Mouse (Mus musculus) gastrocnemius, postnatal 25 days (tissue): ENCODE data around the gene Thsd4. TPM values are rescaled to one million over a fixed set of nuclear protein-coding genes. Genes with fewer than 3 reads are reported as not detected.

ENCODE experiments used
- DNase-seq: peaks from one replicate; pipeline ENCODE4 v3.0.0; 2022
- long read RNA-seq, 2 experiments: library from polyadenylated mRNA; stranded (forward); transcript quantifications; one replicate each; pipeline ENCODE4 v2.0.0; 2021
- total RNA-seq, 2 experiments: library from RNA; stranded (reverse); gene quantifications; 1 replicate in 1 of 2; 2 replicates in 1 of 2; pipeline ENCODE4 v1.2.3; 2021

Gene Thsd4
- total RNA-seq: 1 to 10 TPM in 1 of 2 experiments, under 1 TPM in 1; 0.92 to 2.3 TPM
- long read RNA-seq, experiment 1, partial matches to known transcripts: 1 of 3 reads
- long read RNA-seq, experiment 1, other reads (novel, unspliced or antisense): 2 of 3 reads
- long read RNA-seq, experiment 2: 0 reads

DNA sequence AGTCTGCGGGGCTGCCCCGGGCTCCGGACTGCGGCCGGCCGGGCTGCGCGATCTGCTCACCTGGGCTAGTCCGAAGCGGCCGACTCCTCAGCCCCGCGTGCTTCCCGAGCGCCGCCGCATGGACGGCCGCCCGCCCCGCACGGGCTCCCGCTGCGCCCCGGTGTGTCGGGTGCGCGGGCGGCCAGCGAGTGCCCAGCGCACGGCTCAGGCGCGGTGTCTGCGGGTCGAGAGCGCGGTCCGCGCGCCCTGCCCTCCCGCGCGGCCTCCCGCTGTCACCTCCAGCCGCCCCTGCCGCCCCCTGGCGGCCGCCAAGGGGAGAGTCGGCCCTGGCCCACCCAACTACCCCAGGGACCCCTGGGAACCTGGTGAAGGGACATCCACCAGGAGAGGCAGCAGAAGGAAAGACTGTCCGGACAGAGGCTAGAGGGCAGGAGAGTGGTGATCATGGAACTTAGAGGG is at the start of gene Thsd4:
Thsd4 (minus strand) TSS at position 241 of the 459 bp plus-strand sequence.
- DNase-seq: peak; percentile 48

DNA sequence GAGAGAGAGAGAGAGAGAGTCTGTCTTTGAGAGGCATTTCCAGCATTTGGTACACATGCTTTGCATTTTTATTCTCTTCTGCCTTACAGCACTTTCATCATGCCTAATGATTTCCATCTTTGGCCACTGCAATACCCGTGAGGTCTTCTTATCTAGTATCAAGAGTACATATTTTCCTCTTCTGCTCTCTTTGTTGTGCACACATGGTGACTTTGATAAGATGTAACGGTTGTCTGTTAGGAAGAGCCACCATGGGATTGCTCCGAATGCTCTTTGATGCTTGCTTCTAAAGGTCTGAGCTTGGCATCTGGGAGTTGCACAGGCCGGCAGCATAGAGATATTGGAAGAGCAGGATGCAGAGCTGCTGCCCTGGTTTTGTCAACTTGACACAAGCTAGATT is 49.2 kb upstream of the Thsd4 start:
- DNase-seq: no peak

- no peak for DNase-seq
Measured at GRCm38 (mm10) chr9:60569366-60569765, 47.5 kb upstream of the Thsd4 start.

- DNase-seq: no peak
Measured at GRCm38 (mm10) chr9:60563809-60564208, 42.0 kb upstream of the Thsd4 start.

- DNase-seq: no peak
Measured at GRCm38 (mm10) chr9:60562443-60563371, 40.9 kb upstream of the Thsd4 start.

DNA sequence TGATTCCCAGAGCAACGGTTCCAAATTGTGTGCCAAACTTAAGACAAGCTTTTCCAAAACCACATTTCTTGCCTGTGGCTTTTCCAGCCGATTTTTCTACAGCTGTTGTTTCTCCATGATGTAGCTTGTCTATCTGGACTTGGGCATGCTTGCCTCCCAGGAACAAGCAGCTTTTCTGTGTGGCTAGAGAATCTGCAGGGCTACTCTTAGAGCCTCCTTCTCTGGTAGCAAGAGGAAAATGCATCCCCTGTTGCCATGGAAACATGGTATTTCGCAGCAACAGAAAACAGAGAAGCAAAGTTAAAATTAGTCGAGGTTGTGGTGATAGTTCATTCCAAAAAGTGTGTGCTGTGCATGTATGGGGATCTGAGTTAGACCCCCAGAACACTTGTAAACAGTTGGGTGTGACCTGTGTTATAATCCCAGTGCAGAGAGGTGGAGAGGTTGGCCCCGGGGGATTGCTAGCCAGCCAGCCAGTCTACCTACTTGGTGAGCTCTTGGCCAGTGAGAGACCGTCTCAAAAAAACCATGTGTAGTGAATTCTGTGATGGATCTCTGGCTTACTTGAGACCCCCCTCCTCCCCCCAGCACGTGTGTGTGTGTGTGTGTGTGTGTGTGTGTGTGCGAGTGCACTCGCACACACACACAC is 39.9 kb upstream of the Thsd4 start:
- DNase-seq: peak; percentile 8

DNA sequence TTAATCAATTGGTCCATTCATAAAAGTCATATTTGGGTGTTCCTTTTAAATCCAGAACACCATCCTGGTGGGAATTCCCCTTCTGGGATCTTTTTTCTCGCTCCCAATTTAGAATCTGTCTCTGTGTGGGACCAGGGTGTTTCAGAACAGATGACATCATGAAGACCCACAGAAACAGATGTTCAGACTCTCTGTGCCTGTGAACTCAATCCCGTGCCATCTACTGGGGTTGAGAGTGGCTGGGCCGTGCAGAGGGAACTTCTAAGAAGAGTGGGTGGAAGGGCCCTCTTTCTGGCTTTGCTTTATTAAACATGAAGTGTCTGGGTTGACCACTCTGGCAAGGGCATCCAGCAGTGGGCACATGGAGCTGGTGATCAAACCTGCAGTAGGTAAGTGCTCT is 36.7 kb upstream of the Thsd4 start:
- DNase-seq: no peak

DNA sequence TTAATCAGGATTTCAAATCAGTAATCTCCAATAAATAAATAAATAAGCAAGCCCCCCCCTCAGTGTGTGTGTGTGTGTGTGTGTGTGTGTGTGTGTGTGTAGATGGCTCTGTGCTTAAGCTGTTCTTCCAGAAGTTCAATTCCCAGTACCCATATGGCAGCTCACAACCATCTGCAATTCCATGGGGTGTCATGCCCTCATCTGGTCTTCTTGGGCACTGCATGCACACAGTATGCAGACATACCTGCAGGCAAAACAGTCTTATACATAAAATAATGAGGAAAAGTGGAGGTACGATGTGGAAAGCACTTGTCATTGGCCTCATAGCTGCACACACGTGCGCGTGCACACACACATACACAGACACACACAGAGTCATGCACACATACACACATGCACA is 29.4 kb upstream of the Thsd4 start:
- no peak for DNase-seq

DNA sequence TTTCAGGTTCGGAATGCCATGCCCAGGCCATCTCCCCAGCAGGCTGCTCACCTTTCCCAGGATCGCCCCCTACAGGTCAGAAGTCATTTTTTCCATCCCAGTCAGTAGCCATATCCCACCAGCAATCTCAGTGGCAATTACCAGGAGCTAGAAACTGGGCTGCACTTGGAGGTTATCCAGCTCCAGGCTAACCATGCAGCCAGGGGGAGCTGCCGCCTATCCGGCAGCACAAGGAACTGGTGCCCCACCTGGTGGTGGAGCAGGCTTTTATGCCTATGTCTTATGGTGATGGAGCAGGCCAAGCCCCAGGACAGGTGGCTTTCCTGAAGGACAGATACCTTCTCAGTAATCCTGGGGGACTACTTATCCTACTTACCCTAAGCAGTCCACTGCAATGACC is 26.3 kb upstream of the Thsd4 start:
- no peak for DNase-seq

DNA sequence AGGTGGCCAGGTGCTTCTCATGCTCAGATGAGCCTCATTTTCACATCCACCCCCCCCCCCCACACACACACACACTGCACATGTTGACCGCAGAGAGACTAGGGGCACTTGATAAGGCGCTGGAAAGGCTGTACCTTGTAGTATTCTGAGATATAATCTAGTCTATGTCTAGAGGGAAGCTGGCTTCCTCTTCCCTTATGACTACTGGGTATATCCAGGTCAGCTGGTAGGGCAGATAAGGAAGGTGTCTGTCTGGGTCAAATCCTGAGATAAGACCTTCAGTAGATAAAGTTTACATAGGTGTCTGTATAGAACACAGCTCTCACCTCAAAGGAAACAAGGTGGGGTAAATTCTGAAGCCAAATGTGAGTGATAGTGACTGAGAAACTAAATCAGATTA is 24.3 kb upstream of the Thsd4 start:
- no peak for DNase-seq

- no peak for DNase-seq
Measured at GRCm38 (mm10) chr9:60545361-60546096, 23.7 kb upstream of the Thsd4 start.

DNA sequence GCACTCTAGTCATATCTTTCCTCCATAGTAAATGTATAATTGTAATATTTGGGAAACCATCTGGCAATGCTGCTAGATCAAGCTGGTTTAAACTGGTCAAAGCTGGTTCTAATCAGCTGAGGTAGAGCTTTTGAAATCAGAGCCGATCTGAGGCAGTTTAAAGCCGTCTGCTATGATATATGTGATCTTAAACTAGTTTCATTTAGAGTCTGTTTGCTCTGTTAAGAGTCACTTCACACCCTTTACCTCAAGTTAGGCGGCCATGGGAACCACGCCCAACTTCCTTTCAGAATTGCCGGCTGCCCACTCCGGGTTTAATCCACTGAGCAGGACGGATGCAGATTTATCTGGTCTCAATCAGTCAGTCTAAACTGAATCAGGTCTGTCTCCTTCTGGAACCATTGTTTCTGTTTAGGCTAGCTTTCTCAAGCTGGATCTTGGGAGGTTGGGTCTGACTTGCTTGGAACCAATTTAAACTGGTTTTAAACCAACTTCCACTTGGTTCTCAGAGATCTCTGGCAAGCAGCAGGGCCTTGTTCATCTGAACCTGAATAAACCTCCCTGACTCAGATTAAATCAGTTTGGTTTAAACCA is 21.7 kb upstream of the Thsd4 start:
- DNase-seq: no peak

DNA sequence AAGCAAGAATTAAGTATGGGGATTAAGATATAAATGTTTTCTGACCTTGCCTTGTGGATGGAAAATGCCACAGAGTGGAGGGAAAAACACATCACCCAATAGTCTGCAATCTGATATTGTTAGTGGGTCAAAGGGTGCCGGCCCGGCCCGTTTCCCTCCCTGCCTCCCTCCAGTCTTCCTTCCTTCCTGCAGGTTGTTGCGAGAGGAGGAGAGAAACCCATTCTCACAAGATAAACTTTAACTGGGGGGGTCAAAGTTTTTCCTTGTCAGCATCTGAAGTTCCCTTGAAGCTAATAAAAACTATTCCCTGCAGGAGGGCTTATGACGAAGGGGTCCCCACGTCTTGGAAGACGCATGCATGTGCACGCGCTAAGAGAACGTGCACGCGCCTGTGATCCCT is 8.5 kb upstream of the Thsd4 start:
- no peak for DNase-seq

DNA sequence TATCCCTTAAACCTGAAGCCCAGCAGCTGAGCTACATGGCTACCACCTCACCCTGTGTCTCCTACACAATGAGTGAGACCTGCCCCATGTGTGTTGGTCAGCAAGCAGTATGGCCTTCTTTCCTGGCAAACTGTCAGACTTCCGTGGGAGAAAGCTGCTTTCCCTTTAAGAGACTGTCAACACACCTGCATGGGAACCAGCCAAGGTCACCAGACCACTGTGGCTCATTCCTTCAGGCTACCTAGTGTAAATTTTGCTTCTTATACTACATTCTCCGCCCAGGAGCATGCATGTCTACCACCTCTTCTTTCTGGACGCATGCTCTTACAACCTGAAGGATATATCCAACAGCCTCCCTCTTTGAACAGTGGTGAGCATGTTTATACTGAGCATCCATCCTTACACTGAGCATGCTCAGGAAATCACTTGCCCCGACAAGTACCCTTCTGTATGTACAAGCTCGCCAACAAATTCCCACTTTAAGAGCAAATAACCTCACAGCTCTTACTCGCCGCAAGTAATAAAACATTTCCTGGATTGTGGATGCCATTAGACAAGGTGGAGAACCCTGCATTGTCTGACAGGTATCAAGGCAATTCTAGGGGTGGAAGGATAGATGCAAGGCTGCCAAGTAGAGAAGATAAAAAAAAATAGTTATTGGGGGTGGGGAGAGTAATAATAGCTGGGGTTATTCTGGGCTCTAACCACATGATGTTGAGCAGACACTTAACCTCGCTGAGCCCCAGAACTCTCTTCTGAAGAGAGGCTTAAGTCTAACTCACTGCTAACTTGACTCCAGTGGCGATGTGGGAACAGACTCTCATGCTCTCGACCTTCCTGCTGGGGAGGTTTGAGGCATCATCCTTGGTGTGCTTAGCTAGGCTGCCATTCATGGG is 7.8 kb upstream of the Thsd4 start:
- no peak for DNase-seq

GRCm38 (mm10) chr9:60528269-60528668 is 6.4 kb upstream of the Thsd4 start:
- DNase-seq: no peak

- no peak for DNase-seq
Measured at GRCm38 (mm10) chr9:60527836-60528235, 6.0 kb upstream of the Thsd4 start.

- no peak for DNase-seq
Measured at GRCm38 (mm10) chr9:60527051-60527450, 5.2 kb upstream of the Thsd4 start.

DNA sequence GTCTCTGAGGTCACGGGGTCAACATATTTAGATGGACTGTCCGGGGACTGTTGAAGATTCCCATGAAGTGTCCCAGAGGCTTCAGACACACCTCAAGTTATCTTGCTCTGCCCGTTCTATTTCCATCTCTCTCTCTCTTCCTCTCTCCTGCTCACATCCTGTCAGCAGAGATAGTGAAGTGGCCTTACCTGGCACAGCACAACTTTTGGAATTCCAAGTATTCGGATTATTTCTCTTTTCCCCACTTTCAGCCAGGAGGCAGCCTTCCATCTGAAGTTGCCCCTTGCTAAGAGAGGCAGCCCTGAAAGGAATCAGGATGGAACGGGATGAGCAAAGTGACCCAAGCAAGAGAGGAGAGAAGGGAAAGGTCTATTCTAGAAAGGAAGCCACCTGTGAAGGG is 4.3 kb upstream of the Thsd4 start:
- DNase-seq: no peak

- no peak for DNase-seq
Measured at GRCm38 (mm10) chr9:60521143-60521542, 703 bp downstream of the Thsd4 start.

GRCm38 (mm10) chr9:60519601-60520000 is 2.2 kb downstream of the Thsd4 start:
- no peak for DNase-seq

DNA sequence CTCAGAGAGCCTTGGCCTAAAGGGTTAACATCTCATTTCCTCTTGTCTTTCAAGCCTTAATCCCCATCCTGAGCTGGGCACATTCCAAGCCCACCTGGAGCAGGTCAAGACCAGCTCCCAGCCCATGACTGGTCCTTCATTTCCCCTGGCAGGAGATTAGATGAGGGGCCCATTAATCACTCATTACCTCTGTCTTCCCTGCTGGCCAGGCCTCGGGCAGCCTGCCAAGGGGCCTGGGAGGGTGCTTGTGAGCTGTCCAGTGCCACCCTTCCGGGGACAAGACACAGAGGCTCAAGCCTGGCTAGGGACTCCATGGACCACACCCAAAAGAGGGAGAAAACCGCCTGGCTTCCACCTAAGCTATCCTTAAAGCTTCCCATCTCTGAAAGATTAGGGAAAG is 3.6 kb downstream of the Thsd4 start:
- DNase-seq: no peak
